Mouse (Mus musculus) forebrain, embryonic 16.5 days (tissue): ENCODE data around the gene Cln6. TPM values are rescaled to one million over a fixed set of nuclear protein-coding genes. Genes with fewer than 3 reads are reported as not detected.
"Not testable (repeated sequence)": the region's sequence is repeated elsewhere in the genome, so short reads cannot be mapped to it uniquely, and the experiment has no call there.

Source experiments
- ATAC-seq: fragments of 200-750 bp; cut with Nextera tagmentation; 2 replicates; pipeline ENCODE4 v1.8.0; 2017; ENCODE audit warnings: mild to moderate bottlenecking, moderate library complexity
- H3K27ac ChIP-seq: fragments of 300-500 bp; sonication (generic); 2 replicates; pipeline ENCODE4 v1.5.1; 2014; ENCODE audit warnings: low read length, control low read depth
- H3K27me3 ChIP-seq: fragments of 300-500 bp; sonication (generic); replicated peaks from 2 replicates; pipeline ENCODE4 v1.6.1; 2014; ENCODE audit warnings: low read length; ENCODE audit not compliant: control insufficient read depth, insufficient read depth
- H3K36me3 ChIP-seq: fragments of 300-500 bp; sonication (generic); 2 replicates; pipeline ENCODE4 v1.6.1; 2014; ENCODE audit not compliant: control insufficient read depth, insufficient read depth
- H3K4me1 ChIP-seq: fragments of 300-500 bp; sonication (generic); replicated peaks from 2 replicates; pipeline ENCODE4 v1.6.1; 2014; ENCODE audit warnings: low read length; ENCODE audit not compliant: control insufficient read depth, insufficient read depth
- H3K4me2 ChIP-seq: fragments of 300-500 bp; sonication (generic); 2 replicates; pipeline ENCODE4 v1.6.1; 2014; ENCODE audit warnings: mild to moderate bottlenecking, low read length, control low read depth
- H3K4me3 ChIP-seq: fragments of 300-500 bp; sonication (generic); replicated peaks from 2 replicates; pipeline ENCODE4 v1.5.1; 2014; ENCODE audit warnings: mild to moderate bottlenecking, low read length, control low read depth
- H3K9ac ChIP-seq: fragments of 300-500 bp; sonication (generic); replicated peaks from 2 replicates; pipeline ENCODE4 v1.6.1; 2014; ENCODE audit warnings: low read depth, low read length, control low read depth
- H3K9me3 ChIP-seq: fragments of 300-500 bp; sonication (generic); 2 replicates; pipeline ENCODE4 v1.6.1; 2016; ENCODE audit warnings: low read length; ENCODE audit not compliant: control insufficient read depth
- WGBS: fragments of 180-500 bp; shearing (Covaris S2); extraction: QIAGEN DNeasy Blood & Tissue Kit; methylation state at CpG from one replicate; pipeline ENCODE4 v1.1.7; 2014; 5-methylcytosine and 5-hydroxymethylcytosine counted together
- polyA plus RNA-seq: library from polyadenylated mRNA; unstranded; fragments of >200 nt; fragmentation: Nextera tagmentation; extraction: Ambion mirVana; gene quantifications from 2 replicates; pipeline ENCODE4 v1.2.1, GENCODE M21; 2015

Cln6 gene
- polyA plus RNA-seq, 1 experiment from 2014 or later = 4.6 TPM

GRCm38 (mm10) chr9:62816323-62817098, 22.1 kb upstream of the Cln6 start:
- no peak for ATAC-seq
- Histone ChIP-seq H3K4me3 (no peak overlapping the region), H3K4me2 (no peak overlapping the region), H3K4me1 (peaks cover 16% of the 10 kb centered on the region), H3K27me3 (no peaks in the 10 kb centered on the region), H3K27ac (no peak overlapping the region), H3K9ac (no peak overlapping the region), H3K36me3 (no peaks in the 10 kb centered on the region), H3K9me3 (no peaks in the 10 kb centered on the region)
- whole genome bisulfite sequencing = 81% methylated on average over 9 of the region's 9 CpGs

- H3K4me2 ChIP-seq = no peak overlapping the region
- 43% methylated on average over 12 of the region's 12 CpGs for WGBS
- no peak; the same call in 1 of the 2 replicates for ATAC-seq
Measured at GRCm38 (mm10) chr9:62817099-62817571, 21.4 kb upstream of the Cln6 start.

GRCm38 (mm10) chr9:62817828-62818614, 20.6 kb upstream of the Cln6 start:
- no peak for ATAC-seq
- Histone ChIP-seq H3K9me3 (no peaks in the 10 kb centered on the region), H3K4me3 (no peak overlapping the region), H3K4me1 (peaks cover 6% of the 10 kb centered on the region; the same call in 1 of the 2 replicates), H3K36me3 (no peaks in the 10 kb centered on the region), H3K4me2 (no peak overlapping the region), H3K27me3 (no peaks in the 10 kb centered on the region), H3K9ac (no peak overlapping the region), H3K27ac (no peak overlapping the region)
- 75% methylated on average over 4 of the region's 4 CpGs for WGBS

More at GRCm38 (mm10) chr9:62817099-62817571, 21.4 kb upstream of the Cln6 start:
- H3K27ac ChIP-seq = no peak overlapping the region
- peaks cover 13% of the 10 kb centered on the region for H3K4me1 ChIP-seq
- H3K36me3 ChIP-seq = no peaks in the 10 kb centered on the region
- no peaks in the 10 kb centered on the region for H3K9me3 ChIP-seq
- H3K4me3 ChIP-seq = no peak overlapping the region
- no peaks in the 10 kb centered on the region for H3K27me3 ChIP-seq
- H3K9ac ChIP-seq = no peak overlapping the region

- Histone ChIP-seq H3K4me3 (no peak overlapping the region), H3K27me3 (no peaks in the 10 kb centered on the region), H3K9ac (no peak overlapping the region), H3K36me3 (no peaks in the 10 kb centered on the region), H3K4me2 (no peak overlapping the region), H3K4me1 (peaks cover 6% of the 10 kb centered on the region; the same call in 1 of the 2 replicates), H3K27ac (no peak overlapping the region), H3K9me3 (no peaks in the 10 kb centered on the region)
- ATAC-seq = no peak
- WGBS = 87% methylated on average over 3 of the region's 3 CpGs
Measured at GRCm38 (mm10) chr9:62819494-62819893, 19.1 kb upstream of the Cln6 start.

GRCm38 (mm10) chr9:62819910-62820309, 18.7 kb upstream of the Cln6 start:
- not testable (repeated sequence) for H3K9ac ChIP-seq, H3K36me3 ChIP-seq, H3K27ac ChIP-seq, H3K4me2 ChIP-seq, H3K9me3 ChIP-seq, H3K4me1 ChIP-seq, ATAC-seq, H3K27me3 ChIP-seq, H3K4me3 ChIP-seq
- WGBS = 83% methylated on average over 6 of the region's 6 CpGs

- H3K9me3 ChIP-seq = no peaks in the 10 kb centered on the region
- WGBS = 90% methylated on average over 6 of the region's 6 CpGs
- ATAC-seq = no peak
- H3K9ac ChIP-seq = no peak overlapping the region
- no peak overlapping the region for H3K4me2 ChIP-seq
- H3K4me1 ChIP-seq = peaks cover 6% of the 10 kb centered on the region; the same call in 1 of the 2 replicates
- H3K27ac ChIP-seq = no peak overlapping the region
- H3K27me3 ChIP-seq = no peaks in the 10 kb centered on the region
- H3K4me3 ChIP-seq = no peak overlapping the region
- no peaks in the 10 kb centered on the region for H3K36me3 ChIP-seq
Measured at GRCm38 (mm10) chr9:62820829-62821228, 17.8 kb upstream of the Cln6 start.

GRCm38 (mm10) chr9:62821811-62822210, 16.8 kb upstream of the Cln6 start:
- Histone ChIP-seq H3K27me3 (no peaks in the 10 kb centered on the region), H3K4me2 (no peak overlapping the region), H3K4me1 (peaks cover 6% of the 10 kb centered on the region; the same call in 1 of the 2 replicates), H3K9ac (no peak overlapping the region), H3K9me3 (no peaks in the 10 kb centered on the region), H3K36me3 (no peaks in the 10 kb centered on the region), H3K4me3 (no peak overlapping the region), H3K27ac (no peak overlapping the region)
- no peak for ATAC-seq
- 95% methylated on average over 7 of the region's 7 CpGs for WGBS

GRCm38 (mm10) chr9:62825791-62826393, 12.7 kb upstream of the Cln6 start:
- H3K27me3 ChIP-seq = no peaks in the 10 kb centered on the region
- no peaks in the 10 kb centered on the region for H3K9me3 ChIP-seq
- WGBS = 3% methylated on average over 9 of the region's 9 CpGs
- H3K27ac ChIP-seq = no peak overlapping the region
- ATAC-seq = no peak
- no peak overlapping the region for H3K4me2 ChIP-seq
- H3K36me3 ChIP-seq = no peaks in the 10 kb centered on the region
- no peak overlapping the region for H3K9ac ChIP-seq
- H3K4me1 ChIP-seq = peaks cover 4% of the 10 kb centered on the region; the same call in 1 of the 2 replicates
- H3K4me3 ChIP-seq = no peak overlapping the region

- Histone ChIP-seq H3K4me3 (no peak overlapping the region), H3K27ac (no peak overlapping the region), H3K9me3 (no peaks in the 10 kb centered on the region), H3K4me2 (no peak overlapping the region), H3K9ac (no peak overlapping the region), H3K36me3 (no peaks in the 10 kb centered on the region), H3K4me1 (peaks cover 4% of the 10 kb centered on the region; the same call in 1 of the 2 replicates), H3K27me3 (no peaks in the 10 kb centered on the region)
- ATAC-seq = no peak
- WGBS = 7% methylated on average over 7 of the region's 7 CpGs
Measured at GRCm38 (mm10) chr9:62826456-62826855, 12.1 kb upstream of the Cln6 start.
